Mouse (Mus musculus) adrenal gland (tissue): ENCODE data around the gene Fkbpl.

Experiments
- intact Hi-C: fragments of 180-260 bp; cut with DNase I; formaldehyde crosslinking; loops from one replicate; pipeline ENCODE4 v1.15.1; 2025

Gene Fkbpl

GRCm38 (mm10) chr17:34626062-34626772, 18.3 kb upstream of the Fkbpl start:
- intact Hi-C loops: no loop called here

- intact Hi-C loops: no loop called here
Measured at GRCm38 (mm10) chr17:34626773-34627092, 17.8 kb upstream of the Fkbpl start.

GRCm38 (mm10) chr17:34627093-34627942, 17.2 kb upstream of the Fkbpl start:
- intact Hi-C loops: no loop called here

GRCm38 (mm10) chr17:34627943-34628643, 16.5 kb upstream of the Fkbpl start, which contains the start of gene Ppt2:
Gene Ppt2 (minus strand): TSS chr17:34628510.
- intact Hi-C loops: no loop called here

- intact Hi-C loops: no loop called here
Measured at GRCm38 (mm10) chr17:34628644-34628967, 16.0 kb upstream of the Fkbpl start.

- intact Hi-C loops: no loop called here
Measured at GRCm38 (mm10) chr17:34629221-34629751, 15.3 kb upstream of the Fkbpl start, which contains the start of gene Prrt1. Gene Prrt1 (plus strand): TSS chr17:34629533.

GRCm38 (mm10) chr17:34629796-34630603, 14.6 kb upstream of the Fkbpl start:
- intact Hi-C loops: no loop called here

GRCm38 (mm10) chr17:34630761-34631301, 13.7 kb upstream of the Fkbpl start:
- intact Hi-C loops: no loop called here

GRCm38 (mm10) chr17:34631647-34632046, 12.9 kb upstream of the Fkbpl start:
- intact Hi-C loops: no loop called here

- intact Hi-C loops: no loop called here
Measured at GRCm38 (mm10) chr17:34632261-34632691, 12.3 kb upstream of the Fkbpl start.

GRCm38 (mm10) chr17:34635671-34636070, 8.9 kb upstream of the Fkbpl start:
- intact Hi-C loops: no loop called here

- intact Hi-C loops: no loop called here
Measured at GRCm38 (mm10) chr17:34637459-34637858, 7.1 kb upstream of the Fkbpl start.

GRCm38 (mm10) chr17:34639461-34640255, 4.9 kb upstream of the Fkbpl start:
- intact Hi-C loops: no loop called here

- intact Hi-C loops: no loop called here
Measured at GRCm38 (mm10) chr17:34640778-34641601, 3.6 kb upstream of the Fkbpl start.

- intact Hi-C loops: no loop called here
Measured at GRCm38 (mm10) chr17:34641945-34642344, 2.6 kb upstream of the Fkbpl start.

- intact Hi-C loops: no loop called here
Measured at GRCm38 (mm10) chr17:34643379-34643778, 1.2 kb upstream of the Fkbpl start.

GRCm38 (mm10) chr17:34643944-34644343, 620 bp upstream of the Fkbpl start:
- intact Hi-C loops: no loop called here

- intact Hi-C loops: no loop called here
Measured at GRCm38 (mm10) chr17:34645256-34645829, 779 bp downstream of the Fkbpl start.
